Mouse (Mus musculus) heart, adult 2 months (tissue): Measurements from ENCODE around the gene B4galt4.
A peak's percentile ranks its signal among the peaks of the same experiment; 100 is the strongest.

ENCODE experiments used
- CTCF ChIP-seq: fragments of 200-600 bp; IDR thresholded peaks from 2 replicates; pipeline ENCODE4 v1.8.1; 2022; ENCODE audit warnings: antibody characterized with exemption, mild to moderate bottlenecking, moderate library complexity
- EP300 ChIP-seq: fragments of 200-500 bp; IDR thresholded peaks from 2 replicates; pipeline ENCODE4 v1.6.1; 2011; ENCODE audit warnings: low read depth, low read length, control low read depth; ENCODE audit not compliant: insufficient read depth
- POLR2A ChIP-seq: fragments of 200-500 bp; IDR thresholded peaks from 2 replicates; pipeline ENCODE4 v1.6.1; 2011; ENCODE audit warnings: mild to moderate bottlenecking, low read depth, low read length, control low read depth; ENCODE audit not compliant: insufficient read depth

- TF ChIP-seq CTCF (no peak), POLR2A (peak; percentile 82), EP300 (peak; percentile 53; the same call in 1 of the 2 replicates)
Observed at GRCm38 (mm10) chr16:38724974-38725373, 17.1 kb upstream of the B4galt4 start.
